Mouse (Mus musculus) adrenal gland, postnatal 10 days (tissue): ENCODE data around the gene Rcor3. TPM values are rescaled to one million over a fixed set of nuclear protein-coding genes. Genes with fewer than 3 reads are reported as not detected.

Source experiments
- DNase-seq: peaks from one replicate; pipeline ENCODE4 v3.0.0; 2021; ENCODE audit warnings: mixed read lengths
- total RNA-seq, 2 experiments: library from RNA; stranded (reverse); gene quantifications; 2 replicates each; pipeline ENCODE4 v1.2.3; 2021

Gene Rcor3
- total RNA-seq, 2 experiments from 2014 or later, result 28.8 to 42.4 TPM

DNA sequence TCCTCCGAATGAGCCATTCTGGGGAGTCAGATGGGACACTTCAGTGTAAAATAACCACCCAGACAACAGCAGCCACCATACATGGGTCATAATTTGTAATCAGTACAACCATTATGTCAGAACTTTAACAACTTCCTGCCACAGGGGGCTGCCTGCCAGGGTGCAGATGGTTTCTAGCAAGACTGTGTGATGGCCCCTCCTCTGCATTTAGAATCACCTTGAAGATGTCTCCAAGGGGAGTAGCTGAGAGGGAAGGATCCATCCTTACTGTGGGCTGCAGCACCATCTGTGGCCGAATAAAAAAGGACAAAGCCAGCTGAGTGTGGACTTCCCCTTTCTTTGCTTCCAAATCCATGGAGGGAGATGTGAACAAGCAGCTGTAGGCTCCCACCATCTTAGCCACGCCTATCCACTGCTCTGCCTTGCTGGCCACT lies 67.2 kb downstream of the Rcor3 start:
- no peak for DNase-seq

- peak; percentile 41 for DNase-seq
Observed at GRCm38 (mm10) chr1:192069971-192070591, 67.8 kb downstream of the Rcor3 start.

GRCm38 (mm10) chr1:192068188-192068587 lies 69.7 kb downstream of the Rcor3 start:
- DNase-seq, result no peak

DNA sequence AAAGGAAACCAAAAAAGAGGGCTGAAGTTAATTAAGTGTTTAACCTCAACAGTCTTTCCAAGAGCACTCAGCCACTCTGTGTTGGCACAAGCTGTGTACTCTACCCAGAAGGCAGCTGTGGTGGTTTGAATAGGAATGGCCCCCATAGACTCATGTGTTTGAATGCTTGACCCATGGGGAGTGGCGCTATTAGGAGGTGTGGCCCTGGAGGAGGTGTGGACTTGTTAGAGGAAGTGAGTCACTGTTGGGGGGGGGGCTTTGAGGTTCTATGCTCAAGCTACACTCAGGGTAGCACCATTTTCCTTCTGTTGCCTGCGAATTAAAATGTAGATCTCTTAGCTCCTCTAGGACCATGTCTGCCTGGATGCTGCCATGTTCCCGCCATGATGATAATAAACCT lies 70.9 kb downstream of the Rcor3 start:
- DNase-seq, result no peak

DNA sequence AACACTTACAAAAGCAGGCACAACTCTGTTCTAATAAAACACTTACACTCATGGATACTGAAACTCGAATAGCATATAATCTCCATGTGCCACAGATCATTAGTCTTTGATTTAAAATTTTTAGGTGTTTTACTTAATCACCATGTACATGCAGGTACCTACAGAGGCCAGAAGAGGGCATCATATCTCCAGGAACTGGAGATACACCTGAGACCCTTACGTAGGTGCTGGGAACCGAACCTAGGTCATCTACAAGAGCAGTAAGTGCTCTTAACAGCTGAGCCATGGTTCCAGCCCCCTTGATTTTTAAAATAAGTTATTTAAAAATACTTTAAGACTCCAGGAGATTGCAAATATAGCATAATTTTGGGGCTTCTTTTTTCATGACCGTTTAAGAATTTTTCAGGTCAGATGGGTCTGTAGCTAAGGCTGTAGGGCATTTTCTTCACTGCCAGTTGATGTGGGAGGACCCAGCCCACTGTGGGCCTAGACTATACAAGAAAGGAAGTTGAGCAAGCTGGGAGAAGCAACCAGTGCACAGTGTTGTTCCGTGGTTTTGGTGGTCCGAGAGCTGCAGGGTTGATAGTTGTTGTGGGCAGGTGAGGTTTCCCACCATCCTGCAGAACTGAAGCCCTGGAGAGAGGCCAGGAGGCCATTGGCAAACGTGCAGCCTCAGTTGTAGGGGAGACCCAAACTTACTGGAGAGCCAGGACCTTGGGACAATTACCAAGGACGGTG lies 74.5 kb downstream of the Rcor3 start:
- DNase-seq, result no peak

GRCm38 (mm10) chr1:192062682-192063081 lies 75.2 kb downstream of the Rcor3 start:
- DNase-seq, result no peak

- peak; percentile 70 for DNase-seq
Observed at GRCm38 (mm10) chr1:192061666-192062306, 76.1 kb downstream of the Rcor3 start.

GRCm38 (mm10) chr1:192058911-192059310 lies 79.0 kb downstream of the Rcor3 start:
- no peak for DNase-seq

DNA sequence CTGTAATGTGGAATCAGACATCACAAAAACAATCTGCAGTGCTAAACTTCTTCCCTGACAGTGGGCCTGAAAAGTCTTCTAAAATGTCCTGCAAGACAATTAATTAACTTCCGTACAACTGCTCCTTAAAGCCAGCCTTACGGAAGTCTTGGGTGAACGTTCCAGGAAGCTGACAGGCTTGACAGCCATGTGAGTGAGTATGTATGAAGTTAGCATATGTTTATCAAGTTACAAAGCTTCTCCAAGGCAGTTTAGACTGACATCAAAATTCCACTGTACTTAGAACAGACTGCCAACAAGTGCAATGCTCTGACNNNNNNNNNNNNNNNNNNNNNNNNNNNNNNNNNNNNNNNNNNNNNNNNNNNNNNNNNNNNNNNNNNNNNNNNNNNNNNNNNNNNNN lies 84.1 kb downstream of the Rcor3 start:
- no peak for DNase-seq

- no peak for DNase-seq
Observed at GRCm38 (mm10) chr1:192052986-192053385, 84.9 kb downstream of the Rcor3 start.

- DNase-seq, result no peak
Observed at GRCm38 (mm10) chr1:192052461-192052860, 85.4 kb downstream of the Rcor3 start.

Other genes with a start within 250 kb of the Rcor3 start
- gene Slc30a1, start 231.3 kb downstream of the Rcor3 start, total RNA-seq, result 10 to 100 TPM; 16.6 to 21.0 TPM
- under 1 TPM; 0.15 to 0.48 TPM for gene Rd3, start 160.7 kb downstream of the Rcor3 start, total RNA-seq
- gene Traf5, start 45.5 kb downstream of the Rcor3 start, total RNA-seq, result 10 to 100 TPM in 1 of 2 experiments, 1 to 10 TPM in 1; 8.4 to 10.6 TPM
- gene Kcnh1, start 52.7 kb upstream of the Rcor3 start, total RNA-seq, result under 1 TPM; 0.24 to 0.64 TPM